Mouse (Mus musculus): ENCODE measurements around the gene Lrrc75b. TPM values are rescaled to one million over a fixed set of nuclear protein-coding genes. Genes with fewer than 3 reads are reported as not detected.

The Lrrc75b gene
- polyA plus RNA-seq (2015; fragmentation: Nextera tagmentation; extraction: Ambion mirVana), result 0.05 and 0.07 TPM in 2 replicates

GRCm38 (mm10) chr10:75559676-75560548 is at the start of gene Lrrc75b:
Gene Lrrc75b (minus strand): TSS chr10:75560330.
- WGBS (ENCODE audit: insufficient replicate concordance), result 2% methylated on average over 74 of the region's 75 CpGs
- peaks cover 73% of the 10 kb centered on the region for H3K27me3 ChIP-seq
- H3K4me2 ChIP-seq, result peak within 1 kb of the TSS; percentile 68
- no peaks in the 10 kb centered on the region for H3K9me3 ChIP-seq (replicated peaks)
- no peak within 1 kb of the TSS for H3K27ac ChIP-seq
- H3K36me3 ChIP-seq, result no peaks in the 10 kb centered on the region
- ATAC-seq (ENCODE audit: low read depth), result no peak
- H3K9ac ChIP-seq, result no peak within 1 kb of the TSS
- peaks cover 16% of the 10 kb centered on the region for H3K4me1 ChIP-seq (replicated peaks)
- H3K4me3 ChIP-seq (replicated peaks), result peak within 1 kb of the TSS; percentile 51
- no peak for DNase-seq

GRCm38 (mm10) chr10:75608975-75609374 is 48.8 kb upstream of the Lrrc75b start:
- no peak overlapping the region for H3K4me2 ChIP-seq
- no peaks in the 10 kb centered on the region for H3K9me3 ChIP-seq (replicated peaks)
- H3K4me1 ChIP-seq (replicated peaks), result no peaks in the 10 kb centered on the region
- no peak overlapping the region for H3K27ac ChIP-seq
- 70% methylated on average over 11 of the region's 11 CpGs for WGBS (ENCODE audit: insufficient replicate concordance)
- no peaks in the 10 kb centered on the region for H3K27me3 ChIP-seq
- H3K36me3 ChIP-seq, result no peaks in the 10 kb centered on the region
- H3K4me3 ChIP-seq (replicated peaks), result no peak overlapping the region
- DNase-seq (no peak), ATAC-seq (ENCODE audit: low read depth) (no peak)
- no peak overlapping the region for H3K9ac ChIP-seq

GRCm38 (mm10) chr10:75607253-75607652 is 47.1 kb upstream of the Lrrc75b start:
- no peaks in the 10 kb centered on the region for H3K36me3 ChIP-seq
- WGBS (ENCODE audit: insufficient replicate concordance), result 68% methylated on average over 4 of the region's 4 CpGs
- no peak overlapping the region for H3K4me2 ChIP-seq
- no peaks in the 10 kb centered on the region for H3K9me3 ChIP-seq (replicated peaks)
- no peak for DNase-seq
- no peak overlapping the region for H3K9ac ChIP-seq
- H3K27me3 ChIP-seq, result no peaks in the 10 kb centered on the region
- H3K27ac ChIP-seq, result no peak overlapping the region
- no peak for ATAC-seq (ENCODE audit: low read depth)
- no peaks in the 10 kb centered on the region for H3K4me1 ChIP-seq (replicated peaks)
- no peak overlapping the region for H3K4me3 ChIP-seq (replicated peaks)

- Histone ChIP-seq H3K4me3 (replicated peaks) (no peak overlapping the region), H3K9me3 (replicated peaks) (no peaks in the 10 kb centered on the region), H3K9ac (no peak overlapping the region), H3K27me3 (no peaks in the 10 kb centered on the region), H3K4me2 (no peak overlapping the region), H3K36me3 (no peaks in the 10 kb centered on the region), H3K27ac (no peak overlapping the region), H3K4me1 (replicated peaks) (no peaks in the 10 kb centered on the region)
- 30% methylated on average over 11 of the region's 11 CpGs for WGBS (ENCODE audit: insufficient replicate concordance)
- no peak for ATAC-seq (ENCODE audit: low read depth)
- no peak for DNase-seq
Measured at GRCm38 (mm10) chr10:75605162-75605846, 45.2 kb upstream of the Lrrc75b start.

GRCm38 (mm10) chr10:75600189-75600730 is 40.1 kb upstream of the Lrrc75b start:
- Histone ChIP-seq H3K27ac (no peak overlapping the region), H3K9ac (no peak overlapping the region), H3K4me1 (replicated peaks) (no peaks in the 10 kb centered on the region), H3K36me3 (no peaks in the 10 kb centered on the region), H3K9me3 (replicated peaks) (no peaks in the 10 kb centered on the region), H3K4me3 (replicated peaks) (no peak overlapping the region), H3K27me3 (no peaks in the 10 kb centered on the region), H3K4me2 (no peak overlapping the region)
- DNase-seq (no peak), ATAC-seq (ENCODE audit: low read depth) (no peak)
- 63% methylated on average over 7 of the region's 7 CpGs for WGBS (ENCODE audit: insufficient replicate concordance)

- H3K27me3 ChIP-seq, result no peaks in the 10 kb centered on the region
- WGBS (ENCODE audit: insufficient replicate concordance), result 66% methylated on average over 8 of the region's 8 CpGs
Measured at GRCm38 (mm10) chr10:75595981-75596380, 35.9 kb upstream of the Lrrc75b start.

GRCm38 (mm10) chr10:75592585-75592984 is 32.5 kb upstream of the Lrrc75b start:
- Histone ChIP-seq H3K9ac (no peak overlapping the region), H3K36me3 (no peaks in the 10 kb centered on the region), H3K4me2 (no peak overlapping the region), H3K27ac (no peak overlapping the region), H3K4me1 (replicated peaks) (peaks cover 22% of the 10 kb centered on the region; the same call in 1 of the 2 replicates), H3K4me3 (replicated peaks) (no peak overlapping the region), H3K9me3 (replicated peaks) (no peaks in the 10 kb centered on the region), H3K27me3 (no peaks in the 10 kb centered on the region)
- DNase-seq (no peak), ATAC-seq (ENCODE audit: low read depth) (no peak)
- WGBS (ENCODE audit: insufficient replicate concordance), result 62% methylated on average over 7 of the region's 7 CpGs

More at GRCm38 (mm10) chr10:75595981-75596380, 35.9 kb upstream of the Lrrc75b start:
- H3K4me2 ChIP-seq, result no peak overlapping the region
- H3K4me1 ChIP-seq (replicated peaks), result 0 out of 2 replicates have a peak, but pooled peaks cover 4% of the 10 kb centered on the region
- H3K27ac ChIP-seq, result no peak overlapping the region
- ATAC-seq (ENCODE audit: low read depth) (no peak), DNase-seq (no peak)
- H3K9ac ChIP-seq, result no peak overlapping the region
- no peak overlapping the region for H3K4me3 ChIP-seq (replicated peaks)
- no peaks in the 10 kb centered on the region for H3K9me3 ChIP-seq (replicated peaks)
- no peaks in the 10 kb centered on the region for H3K36me3 ChIP-seq

- Histone ChIP-seq H3K27ac (peak overlapping the region; percentile 1; the same call in 1 of the 2 replicates), H3K36me3 (no peaks in the 10 kb centered on the region), H3K27me3 (no peaks in the 10 kb centered on the region), H3K9me3 (replicated peaks) (no peaks in the 10 kb centered on the region), H3K4me1 (replicated peaks) (peaks cover 22% of the 10 kb centered on the region; the same call in 1 of the 2 replicates), H3K4me2 (no peak overlapping the region), H3K9ac (no peak overlapping the region), H3K4me3 (replicated peaks) (no peak overlapping the region)
- DNase-seq, result peak; percentile 20
- ATAC-seq (ENCODE audit: low read depth), result peak; percentile 55
- WGBS (ENCODE audit: insufficient replicate concordance), result 35% methylated on average over 12 of the region's 12 CpGs
Measured at GRCm38 (mm10) chr10:75591211-75591894, 31.2 kb upstream of the Lrrc75b start.

- H3K4me2 ChIP-seq, result 0 out of 2 replicates have a peak overlapping the region, but pooled peaks have one; percentile 1
- no peak overlapping the region for H3K27ac ChIP-seq
- 56% methylated on average over 16 of the region's 16 CpGs for WGBS (ENCODE audit: insufficient replicate concordance)
- H3K9me3 ChIP-seq (replicated peaks), result no peaks in the 10 kb centered on the region
- no peak overlapping the region for H3K4me3 ChIP-seq (replicated peaks)
- H3K27me3 ChIP-seq, result peaks cover 5% of the 10 kb centered on the region
- DNase-seq (no peak), ATAC-seq (ENCODE audit: low read depth) (no peak)
- H3K36me3 ChIP-seq, result no peaks in the 10 kb centered on the region
- no peak overlapping the region for H3K9ac ChIP-seq
- H3K4me1 ChIP-seq (replicated peaks), result peaks cover 22% of the 10 kb centered on the region; the same call in 1 of the 2 replicates
Measured at GRCm38 (mm10) chr10:75589651-75590050, 29.5 kb upstream of the Lrrc75b start.

- 11% methylated on average over 5 of the region's 5 CpGs for WGBS (ENCODE audit: insufficient replicate concordance)
- DNase-seq (no peak), ATAC-seq (ENCODE audit: low read depth) (no peak)
- peaks cover 22% of the 10 kb centered on the region; the same call in 1 of the 2 replicates for H3K4me1 ChIP-seq (replicated peaks)
- H3K9me3 ChIP-seq (replicated peaks), result no peaks in the 10 kb centered on the region
- no peak within 1 kb of the TSS for H3K9ac ChIP-seq
- peaks cover 5% of the 10 kb centered on the region for H3K27me3 ChIP-seq
- H3K4me2 ChIP-seq, result 0 out of 2 replicates have a peak within 1 kb of the TSS, but pooled peaks have one; percentile 1
- no peaks in the 10 kb centered on the region for H3K36me3 ChIP-seq
- H3K4me3 ChIP-seq (replicated peaks), result no peak within 1 kb of the TSS; the same call in 1 of the 2 replicates
- no peak within 1 kb of the TSS for H3K27ac ChIP-seq
Measured at GRCm38 (mm10) chr10:75589129-75589528, 29.0 kb upstream of the Lrrc75b start, which contains the start of gene Ggt5. Gene Ggt5 (plus strand): TSS chr10:75589340.

Data from liver, embryonic 13.5 days (tissue).